Mouse (Mus musculus) liver, embryonic 11.5 days (tissue): ENCODE measurements around the gene Prokr2. TPM values are rescaled to one million over a fixed set of nuclear protein-coding genes. Genes with fewer than 3 reads are reported as not detected.

Source experiments
- polyA plus RNA-seq: library from polyadenylated mRNA; unstranded; fragments of >200 nt; fragmentation: Nextera tagmentation; extraction: Ambion mirVana; gene quantifications from 2 replicates; pipeline ENCODE4 v1.2.1, GENCODE M21; 2014

Prokr2 gene
- polyA plus RNA-seq, 1 experiment from 2014 or later: 2.6 TPM

Other genes starting within 250 kb of the Prokr2 start
- gene Slc23a2, start 240.3 kb downstream of the Prokr2 start, polyA plus RNA-seq: 7.2 and 7.9 TPM in 2 replicates
- gene Tmem230, start 137.6 kb downstream of the Prokr2 start, polyA plus RNA-seq: 37.9 and 38.2 TPM in 2 replicates
- 415 and 419 TPM in 2 replicates for gene Pcna, start 132.1 kb downstream of the Prokr2 start, polyA plus RNA-seq
- 12.9 and 19.0 TPM in 2 replicates for gene Cds2, start 122.3 kb downstream of the Prokr2 start, polyA plus RNA-seq
- gene Gpcpd1, start 202.3 kb upstream of the Prokr2 start, polyA plus RNA-seq: 23.2 and 25.8 TPM in 2 replicates